Mouse (Mus musculus) hindbrain, embryonic 15.5 days (tissue): ENCODE data around the gene Myo10. TPM values are rescaled to one million over a fixed set of nuclear protein-coding genes. Genes with fewer than 3 reads are reported as not detected.

Source experiments
- ATAC-seq: fragments of 200-750 bp; cut with Nextera tagmentation; 2 replicates; pipeline ENCODE4 v1.8.0; 2017; ENCODE audit warnings: low read depth, moderate number of reproducible peaks, moderate TSS enrichment; ENCODE audit not compliant: low FRiP score
- H3K27ac ChIP-seq: fragments of 300-500 bp; sonication (generic); replicated peaks from 2 replicates; pipeline ENCODE4 v1.5.1; 2015; ENCODE audit warnings: mild to moderate bottlenecking, inconsistent platforms
- H3K27me3 ChIP-seq: fragments of 300-500 bp; sonication (generic); 2 replicates; pipeline ENCODE4 v1.6.1; 2015; ENCODE audit warnings: control low read depth, inconsistent platforms
- H3K36me3 ChIP-seq: fragments of 300-500 bp; sonication (generic); 2 replicates; pipeline ENCODE4 v1.6.1; 2015; ENCODE audit warnings: control low read depth, inconsistent platforms
- H3K4me1 ChIP-seq: fragments of 300-500 bp; sonication (generic); replicated peaks from 2 replicates; pipeline ENCODE4 v1.6.1; 2015; ENCODE audit warnings: control low read depth, inconsistent platforms
- H3K4me2 ChIP-seq: fragments of 300-500 bp; sonication (generic); 2 replicates; pipeline ENCODE4 v1.6.1; 2015; ENCODE audit warnings: moderate library complexity, mild to moderate bottlenecking, inconsistent platforms
- H3K4me3 ChIP-seq: fragments of 300-500 bp; sonication (generic); 2 replicates; pipeline ENCODE4 v1.5.1; 2015; ENCODE audit warnings: mild to moderate bottlenecking, inconsistent platforms
- H3K9ac ChIP-seq: fragments of 300-500 bp; sonication (generic); 2 replicates; pipeline ENCODE4 v1.6.1; 2015; ENCODE audit warnings: inconsistent platforms
- H3K9me3 ChIP-seq: fragments of 300-500 bp; sonication (generic); 2 replicates; pipeline ENCODE4 v1.6.1; 2016; ENCODE audit warnings: control low read depth, inconsistent platforms
- WGBS: fragments of 180-500 bp; shearing (Covaris S2); methylation state at CpG from one replicate; pipeline ENCODE4 v1.1.7; 2015; 5-methylcytosine and 5-hydroxymethylcytosine counted together
- polyA plus RNA-seq: library from polyadenylated mRNA; unstranded; fragments of >200 nt; fragmentation: Nextera tagmentation; extraction: Ambion mirVana; gene quantifications from 2 replicates; pipeline ENCODE4 v1.2.1, GENCODE M21; 2015

The Myo10 gene
- polyA plus RNA-seq, 1 experiment from 2014 or later: 28.3 TPM

DNA sequence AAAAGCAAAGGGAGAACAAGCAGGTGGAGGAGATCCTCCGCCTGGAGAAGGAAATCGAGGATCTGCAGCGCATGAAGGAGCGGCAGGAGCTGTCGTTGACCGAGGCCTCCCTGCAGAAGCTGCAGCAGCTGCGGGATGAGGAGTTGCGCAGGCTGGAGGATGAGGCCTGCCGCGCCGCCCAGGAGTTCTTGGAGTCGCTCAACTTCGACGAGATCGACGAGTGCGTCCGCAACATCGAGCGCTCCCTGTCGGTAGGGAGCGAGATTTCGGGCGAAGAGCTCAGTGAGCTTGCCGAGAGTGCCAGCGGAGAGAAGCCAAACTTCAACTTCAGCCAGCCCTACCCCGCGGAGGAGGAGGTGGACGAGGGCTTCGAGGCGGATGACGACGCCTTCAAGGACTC is 158.7 kb downstream of the Myo10 start:
- no peak overlapping the region for H3K4me3 ChIP-seq
- peaks cover 18% of the 10 kb centered on the region; the same call in 1 of the 2 replicates for H3K36me3 ChIP-seq

DNA sequence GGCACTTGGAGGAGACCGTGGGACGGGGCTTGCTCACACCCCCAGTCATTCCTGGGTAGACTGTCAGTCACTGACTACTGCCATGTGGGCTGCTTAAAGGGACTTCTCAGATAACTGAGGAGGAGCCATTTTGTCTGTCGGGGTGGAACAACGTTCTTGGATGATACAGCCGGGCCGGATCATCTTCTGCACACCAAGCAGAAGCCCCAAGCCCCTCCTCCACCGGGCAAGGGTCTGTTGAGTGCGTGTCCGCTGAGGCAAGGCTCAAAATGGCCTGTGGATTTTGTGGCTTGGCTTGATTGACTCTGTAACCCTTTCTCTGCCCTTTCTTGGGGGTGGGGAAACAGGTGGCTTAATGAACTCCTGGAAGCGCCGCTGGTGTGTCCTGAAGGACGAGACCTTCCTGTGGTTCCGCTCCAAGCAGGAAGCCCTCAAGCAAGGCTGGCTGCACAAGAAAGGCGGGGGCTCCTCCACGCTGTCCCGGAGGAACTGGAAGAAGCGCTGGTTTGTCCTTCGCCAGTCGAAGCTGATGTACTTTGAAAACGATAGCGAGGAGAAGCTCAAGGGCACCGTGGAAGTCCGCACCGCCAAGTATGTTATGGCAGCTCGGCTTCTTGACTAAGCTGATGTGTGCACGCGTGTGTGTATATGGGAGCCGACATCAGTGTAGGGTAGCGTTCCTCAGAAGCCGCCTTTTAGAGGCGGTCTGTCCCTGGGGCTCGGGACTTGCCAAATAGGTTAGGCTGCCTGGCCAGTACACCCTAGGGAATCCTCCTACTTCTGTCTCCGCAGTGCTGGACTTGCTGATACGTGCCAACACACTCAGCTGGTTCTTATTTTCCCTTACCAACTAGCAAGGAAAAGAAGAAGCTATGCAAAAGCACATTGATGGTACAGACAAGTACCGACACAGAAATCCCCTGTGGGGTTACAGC is 163.4 kb downstream of the Myo10 start:
- H3K4me3 ChIP-seq: no peak overlapping the region
- no peak overlapping the region for H3K27ac ChIP-seq
- H3K4me2 ChIP-seq: no peak overlapping the region
- H3K36me3 ChIP-seq: peaks cover 15% of the 10 kb centered on the region; the same call in 1 of the 2 replicates
- no peaks in the 10 kb centered on the region for H3K9me3 ChIP-seq
- no peaks in the 10 kb centered on the region for H3K27me3 ChIP-seq
- no peak for ATAC-seq
- no peaks in the 10 kb centered on the region for H3K4me1 ChIP-seq
- 92% methylated on average over 35 of the region's 35 CpGs for WGBS
- H3K9ac ChIP-seq: no peak overlapping the region

More for the DNA sequence above, 158.7 kb downstream of the Myo10 start:
- no peak overlapping the region for H3K9ac ChIP-seq
- ATAC-seq: no peak
- no peak overlapping the region for H3K27ac ChIP-seq
- H3K4me1 ChIP-seq: peaks cover 12% of the 10 kb centered on the region
- H3K27me3 ChIP-seq: no peaks in the 10 kb centered on the region
- no peaks in the 10 kb centered on the region for H3K9me3 ChIP-seq
- WGBS: 86% methylated on average over 33 of the region's 33 CpGs
- H3K4me2 ChIP-seq: no peak overlapping the region

DNA sequence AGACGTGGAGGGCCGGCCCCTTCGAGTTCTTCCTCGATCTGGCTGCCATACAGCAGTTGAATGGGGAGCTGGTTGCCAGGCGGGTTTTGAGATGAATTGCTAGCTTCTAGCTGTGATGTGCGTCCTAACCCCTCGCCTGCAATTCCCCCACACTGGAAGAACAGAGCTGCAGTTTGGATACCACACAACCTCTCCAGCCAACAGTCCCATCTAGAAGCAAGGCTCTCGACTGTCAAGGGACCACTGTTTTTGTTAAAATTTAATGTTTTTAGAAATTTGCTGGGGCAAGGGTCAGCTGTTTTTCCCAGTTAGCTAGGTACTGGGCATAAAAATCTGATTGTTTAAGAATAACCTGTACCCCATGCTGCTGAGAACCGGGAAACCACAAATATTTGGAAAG is 165.1 kb downstream of the Myo10 start:
- Histone ChIP-seq H3K4me2 (no peak overlapping the region), H3K4me1 (no peaks in the 10 kb centered on the region), H3K36me3 (peaks cover 7% of the 10 kb centered on the region; the same call in 1 of the 2 replicates), H3K9me3 (no peaks in the 10 kb centered on the region), H3K27me3 (no peaks in the 10 kb centered on the region), H3K9ac (no peak overlapping the region), H3K27ac (no peak overlapping the region), H3K4me3 (no peak overlapping the region)
- no peak for ATAC-seq
- WGBS: 60% methylated on average over 9 of the region's 9 CpGs

DNA sequence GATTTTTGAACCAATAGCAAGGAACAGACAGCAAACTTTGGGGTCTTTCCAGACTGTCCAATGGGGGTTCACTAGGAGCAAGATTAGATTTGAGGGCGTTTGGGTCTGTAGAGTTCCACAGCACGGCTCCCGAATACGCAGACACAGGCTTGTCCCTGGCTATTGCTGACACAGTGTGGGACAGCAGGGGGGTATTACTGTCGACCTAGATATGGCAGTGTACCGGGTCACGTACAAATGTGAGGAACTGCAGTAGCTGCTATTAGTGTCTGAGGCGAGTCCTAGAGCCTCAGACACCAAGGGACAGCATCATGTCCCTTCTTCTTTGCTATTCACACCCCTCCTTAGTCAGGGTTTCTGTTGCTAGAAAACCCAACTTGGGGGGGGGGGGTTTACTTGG is 165.6 kb downstream of the Myo10 start:
- H3K36me3 ChIP-seq: peaks cover 7% of the 10 kb centered on the region; the same call in 1 of the 2 replicates

DNA sequence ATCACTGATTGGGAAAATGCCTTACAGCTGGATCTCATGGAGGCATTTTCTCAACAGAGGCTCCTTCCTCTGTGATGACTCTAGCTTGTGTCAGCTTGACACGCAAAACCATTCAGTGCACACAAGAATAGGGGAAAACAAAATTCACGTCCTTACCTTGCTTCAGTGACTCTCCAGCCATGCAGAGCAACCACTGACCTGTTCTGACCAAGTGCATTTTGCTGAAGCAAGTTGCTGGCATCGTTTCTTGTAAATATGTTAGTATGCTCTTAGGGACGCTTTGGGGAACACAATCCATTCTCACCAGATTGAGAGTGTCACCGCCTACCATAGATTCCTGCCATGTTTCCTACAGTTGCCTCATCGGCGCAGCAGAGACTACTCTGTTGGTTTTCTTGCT is 166.2 kb downstream of the Myo10 start:
- 85% methylated on average over 7 of the region's 7 CpGs for WGBS
- no peak overlapping the region for H3K9ac ChIP-seq
- no peak overlapping the region for H3K27ac ChIP-seq
- H3K4me2 ChIP-seq: no peak overlapping the region
- H3K9me3 ChIP-seq: no peaks in the 10 kb centered on the region
- peaks cover 7% of the 10 kb centered on the region; the same call in 1 of the 2 replicates for H3K36me3 ChIP-seq
- H3K4me1 ChIP-seq: no peaks in the 10 kb centered on the region
- ATAC-seq: no peak
- no peaks in the 10 kb centered on the region for H3K27me3 ChIP-seq
- no peak overlapping the region for H3K4me3 ChIP-seq

More for the DNA sequence above, 165.6 kb downstream of the Myo10 start:
- no peaks in the 10 kb centered on the region for H3K4me1 ChIP-seq
- no peak overlapping the region for H3K4me3 ChIP-seq
- no peak overlapping the region for H3K9ac ChIP-seq
- WGBS: 84% methylated on average over 8 of the region's 8 CpGs
- H3K27me3 ChIP-seq: no peaks in the 10 kb centered on the region
- H3K9me3 ChIP-seq: no peaks in the 10 kb centered on the region
- no peak overlapping the region for H3K4me2 ChIP-seq
- no peak overlapping the region for H3K27ac ChIP-seq
- ATAC-seq: no peak

DNA sequence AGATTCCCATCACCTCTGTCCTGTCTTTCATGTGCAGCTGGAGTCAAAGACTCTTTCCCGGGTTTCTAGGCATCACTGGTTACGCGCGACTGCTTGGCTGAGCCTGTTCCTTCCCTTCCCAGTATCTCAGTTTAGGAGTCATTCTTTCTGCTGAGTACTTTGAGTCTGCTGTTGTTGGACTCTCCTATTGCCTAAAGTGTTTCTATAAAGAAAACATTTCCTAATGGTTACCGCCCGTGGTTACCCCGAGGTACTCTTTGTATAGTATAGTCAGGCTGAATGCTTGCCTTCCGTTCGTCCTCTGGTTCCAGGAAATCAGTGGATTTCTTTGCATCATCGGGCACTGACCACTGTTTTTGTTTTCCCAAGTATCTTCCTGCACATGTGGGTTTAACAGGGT is 166.9 kb downstream of the Myo10 start:
- WGBS: 79% methylated on average over 10 of the region's 10 CpGs
- no peaks in the 10 kb centered on the region for H3K4me1 ChIP-seq
- ATAC-seq: no peak

DNA sequence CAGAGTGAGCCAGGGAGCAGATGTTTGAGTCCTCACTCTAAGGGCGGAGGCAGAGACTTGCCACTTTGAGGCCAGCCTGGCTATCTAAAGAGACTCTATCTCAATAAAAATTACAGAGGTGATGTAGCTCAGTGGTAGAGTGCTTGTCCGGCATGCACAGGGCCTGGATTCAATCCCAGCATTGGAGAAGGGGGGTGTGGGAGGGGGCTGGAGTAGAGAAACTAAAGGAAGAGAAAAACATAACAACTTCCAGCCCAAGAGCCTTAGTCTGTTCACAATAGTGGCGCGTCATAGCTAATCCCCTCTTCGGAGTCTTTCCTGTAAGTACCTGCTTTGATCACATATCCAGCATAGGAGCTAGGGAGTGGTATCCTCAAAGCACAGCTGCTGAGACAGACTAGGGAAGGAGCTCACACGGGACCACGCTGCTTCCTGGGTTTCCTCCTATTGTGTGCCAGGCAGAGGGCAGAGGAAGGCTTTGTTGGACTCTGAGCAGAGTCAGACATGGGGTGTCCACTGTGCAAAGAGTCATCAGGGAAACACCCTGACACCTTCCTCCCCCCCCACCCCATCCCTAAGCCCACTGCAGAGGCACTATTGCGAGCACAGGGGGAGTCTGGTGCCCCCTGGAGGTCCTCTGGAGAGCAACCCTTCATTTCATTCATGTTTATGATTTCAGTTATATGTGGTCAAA is 169.5 kb downstream of the Myo10 start:
- peak; percentile 57 for ATAC-seq
- Histone ChIP-seq H3K4me2 (no peak overlapping the region), H3K36me3 (no peaks in the 10 kb centered on the region), H3K9me3 (no peaks in the 10 kb centered on the region), H3K9ac (no peak overlapping the region), H3K27ac (no peak overlapping the region), H3K27me3 (no peaks in the 10 kb centered on the region), H3K4me1 (no peaks in the 10 kb centered on the region), H3K4me3 (no peak overlapping the region)
- 72% methylated on average over 8 of the region's 8 CpGs for WGBS

More for the DNA sequence above, 166.9 kb downstream of the Myo10 start:
- Histone ChIP-seq H3K9ac (no peak overlapping the region), H3K27ac (no peak overlapping the region; the same call in 1 of the 2 replicates), H3K4me3 (no peak overlapping the region), H3K36me3 (peaks cover 6% of the 10 kb centered on the region; the same call in 1 of the 2 replicates), H3K4me2 (no peak overlapping the region), H3K27me3 (no peaks in the 10 kb centered on the region), H3K9me3 (no peaks in the 10 kb centered on the region)

DNA sequence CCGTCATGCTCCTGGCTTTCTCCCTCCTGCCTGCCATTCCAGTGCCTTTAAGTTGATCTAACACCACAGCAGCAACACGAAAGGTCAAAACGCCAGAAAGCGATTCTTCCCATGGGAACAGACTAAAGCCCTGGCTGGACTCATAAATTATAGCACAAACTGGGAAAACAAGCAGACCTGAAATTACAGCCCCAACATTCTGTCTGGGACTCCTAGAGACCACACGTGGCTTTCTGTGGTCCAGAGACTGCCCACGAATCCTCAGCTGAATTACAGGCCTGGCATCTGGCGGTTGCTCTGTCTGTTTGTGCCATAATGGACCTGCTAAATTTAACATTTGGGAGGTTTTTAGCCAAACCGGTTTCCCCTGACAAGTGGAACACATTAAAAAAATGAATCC is 171.8 kb downstream of the Myo10 start:
- no peak overlapping the region for H3K27ac ChIP-seq
- no peak for ATAC-seq
- H3K27me3 ChIP-seq: no peaks in the 10 kb centered on the region
- H3K9ac ChIP-seq: no peak overlapping the region
- WGBS: 78% methylated on average over 8 of the region's 8 CpGs
- no peaks in the 10 kb centered on the region for H3K9me3 ChIP-seq
- no peak overlapping the region for H3K4me2 ChIP-seq
- no peaks in the 10 kb centered on the region for H3K4me1 ChIP-seq
- H3K36me3 ChIP-seq: no peaks in the 10 kb centered on the region
- no peak overlapping the region for H3K4me3 ChIP-seq

DNA sequence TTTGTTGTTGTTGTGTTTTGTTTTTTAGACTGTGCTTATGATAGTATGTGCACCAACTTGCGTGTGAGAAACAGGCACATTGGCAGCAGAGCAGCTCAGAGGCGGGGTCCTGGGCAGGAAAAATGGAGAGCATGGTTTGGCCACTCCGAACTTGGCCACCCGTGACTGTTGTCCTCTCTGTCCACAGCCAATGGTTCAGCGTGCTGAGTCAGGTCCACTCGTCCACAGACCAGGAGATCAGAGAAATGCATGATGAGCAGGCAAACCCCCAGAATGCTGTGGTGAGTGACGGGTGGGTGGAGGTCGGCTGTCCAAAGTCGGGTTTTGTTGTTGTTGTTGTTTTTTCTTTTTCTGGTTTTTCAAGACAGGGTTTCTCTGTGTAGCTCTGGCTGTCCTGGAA is 173.2 kb downstream of the Myo10 start:
- H3K4me1 ChIP-seq: no peaks in the 10 kb centered on the region
- H3K27ac ChIP-seq: no peak overlapping the region
- 97% methylated on average over 9 of the region's 9 CpGs for WGBS
- H3K9ac ChIP-seq: no peak overlapping the region
- no peak for ATAC-seq
- no peaks in the 10 kb centered on the region for H3K9me3 ChIP-seq
- H3K36me3 ChIP-seq: no peaks in the 10 kb centered on the region
- no peak overlapping the region for H3K4me3 ChIP-seq
- H3K4me2 ChIP-seq: no peak overlapping the region
- no peaks in the 10 kb centered on the region for H3K27me3 ChIP-seq

DNA sequence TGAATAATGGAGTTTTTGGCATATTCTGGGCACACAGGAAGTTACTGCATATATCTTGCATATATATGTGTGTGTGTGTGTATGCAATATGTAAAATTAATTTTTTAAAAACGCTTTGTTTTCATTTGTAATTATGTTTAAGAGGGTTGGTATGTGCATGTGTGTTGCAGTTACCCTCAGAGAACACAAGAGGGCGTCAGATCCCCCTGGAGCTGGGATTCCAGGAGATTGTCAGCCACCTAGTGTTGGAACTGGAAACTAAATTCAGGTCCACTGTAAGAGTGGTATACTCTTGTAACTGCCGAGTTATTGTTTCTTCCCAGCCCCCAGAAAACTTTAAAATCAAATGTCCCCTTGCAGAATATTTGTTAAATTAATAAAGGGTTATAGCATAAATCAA is 174.0 kb downstream of the Myo10 start:
- Histone ChIP-seq H3K4me3 (no peak overlapping the region), H3K9me3 (no peaks in the 10 kb centered on the region), H3K36me3 (no peaks in the 10 kb centered on the region), H3K27ac (no peak overlapping the region), H3K27me3 (no peaks in the 10 kb centered on the region), H3K4me1 (no peaks in the 10 kb centered on the region), H3K9ac (no peak overlapping the region), H3K4me2 (no peak overlapping the region)
- no peak for ATAC-seq
- 58% methylated on average over 3 of the region's 3 CpGs for WGBS

DNA sequence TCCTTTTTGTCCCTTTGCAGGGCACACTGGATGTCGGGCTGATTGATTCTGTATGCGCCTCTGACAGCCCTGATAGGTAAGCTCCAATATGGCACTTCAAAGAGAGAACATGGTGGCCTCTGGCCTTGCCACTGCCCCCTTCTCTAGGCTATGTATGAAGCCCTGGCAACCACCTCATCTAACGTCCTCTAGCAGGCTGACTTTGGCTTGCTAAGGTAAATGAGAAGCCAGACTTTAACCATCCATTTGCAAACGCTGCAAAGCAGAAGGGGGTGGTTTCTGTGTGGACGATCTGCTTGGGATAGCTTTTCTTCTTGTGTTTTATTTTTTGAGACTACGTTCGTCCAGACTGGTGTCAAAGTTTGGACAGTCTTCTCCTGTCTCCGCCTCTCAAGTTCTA is 174.9 kb downstream of the Myo10 start:
- WGBS: 91% methylated on average over 8 of the region's 8 CpGs
- no peak overlapping the region for H3K27ac ChIP-seq

DNA sequence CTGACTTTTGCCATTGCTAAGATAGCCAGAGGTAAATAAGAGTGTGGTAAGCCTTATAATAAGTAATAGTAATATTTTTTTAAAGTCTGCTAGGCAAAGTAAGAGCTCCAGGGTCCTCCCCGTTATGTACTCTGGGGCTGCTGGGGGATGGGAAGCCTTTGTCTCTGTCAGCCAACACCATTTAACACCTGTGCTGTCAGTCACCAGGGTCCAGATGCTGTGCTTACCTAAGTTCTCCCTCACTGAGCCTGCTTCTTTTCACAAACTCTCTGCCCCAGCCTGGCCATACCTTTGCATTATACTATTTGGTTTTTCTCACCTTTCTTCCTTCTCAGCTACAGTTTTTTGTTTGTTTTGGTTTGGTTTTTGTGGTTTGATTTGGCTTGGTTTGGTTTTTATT is 175.6 kb downstream of the Myo10 start:
- Histone ChIP-seq H3K36me3 (0 out of 2 replicates have a peak, but pooled peaks cover 4% of the 10 kb centered on the region), H3K4me2 (no peak overlapping the region), H3K4me3 (no peak overlapping the region), H3K9ac (no peak overlapping the region), H3K27ac (no peak overlapping the region), H3K27me3 (no peaks in the 10 kb centered on the region), H3K9me3 (no peaks in the 10 kb centered on the region), H3K4me1 (no peaks in the 10 kb centered on the region)
- no peak for ATAC-seq
- WGBS: 92% methylated on average over 1 of the region's 1 CpGs

More for the DNA sequence above, 174.9 kb downstream of the Myo10 start:
- Histone ChIP-seq H3K9ac (no peak overlapping the region), H3K4me3 (no peak overlapping the region), H3K4me1 (no peaks in the 10 kb centered on the region), H3K4me2 (no peak overlapping the region), H3K27me3 (no peaks in the 10 kb centered on the region), H3K9me3 (no peaks in the 10 kb centered on the region), H3K36me3 (0 out of 2 replicates have a peak, but pooled peaks cover under 1% of the 10 kb centered on the region)
- no peak for ATAC-seq
